Mouse (Mus musculus) small intestine, adult 2 months (tissue): ENCODE results near the gene Zfp809.

Experiments
- CTCF ChIP-seq: fragments of 200-500 bp; IDR thresholded peaks from 2 replicates; pipeline ENCODE4 v1.5.1; 2012; ENCODE audit warnings: low read depth, mild to moderate bottlenecking, control low read depth, inconsistent platforms, low read length, moderate library complexity, mixed read lengths; ENCODE audit not compliant: insufficient replicate concordance, insufficient read length; ENCODE audit errors: extremely low read depth
- POLR2A ChIP-seq: fragments of 200-500 bp; IDR thresholded peaks from 2 replicates; pipeline ENCODE4 v1.6.1; 2012; ENCODE audit warnings: low read depth, mild to moderate bottlenecking, control low read depth, inconsistent platforms, low read length, moderate library complexity

DNA sequence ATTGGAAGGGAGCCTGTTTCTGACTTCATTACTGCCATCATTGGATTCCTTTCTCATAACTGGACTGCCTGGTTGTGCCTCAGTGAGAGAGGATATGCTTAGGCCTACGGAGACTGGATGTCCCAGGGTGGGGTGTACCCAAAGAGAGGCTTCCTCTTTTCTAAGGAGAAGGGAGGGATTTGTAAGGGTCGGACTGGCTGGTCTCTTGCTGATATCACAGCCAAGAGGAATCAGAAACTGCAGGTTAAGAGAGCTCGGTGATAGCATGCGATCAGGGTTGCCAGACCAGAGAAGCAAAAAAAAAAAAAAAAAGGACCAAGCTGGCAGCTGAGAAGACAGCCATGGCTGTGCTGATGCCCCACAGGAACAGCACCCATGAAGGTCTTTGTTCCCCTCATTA, 31.1 kb downstream of the Zfp809 start:
- TF ChIP-seq CTCF (no peak), POLR2A (no peak)
